8 mouse cellular contexts compared by ENCODE assay signal in genomic region chr16:21294677-21295411, GRCm38 (mm10).
DNase-seq lines count a peak whose midpoint lies in the region; ATAC-seq lines count a peak whose summit lies in the region.

No protein-coding gene starts in this region.

- H3K4me3 ChIP-seq in kidney, embryonic 16.5 days (ENCODE audit: low read length) = no peak overlapping the region
- H3K4me3 ChIP-seq in midbrain, embryonic 14.5 days (replicated peaks; ENCODE audit: low read depth, low read length) = no peak overlapping the region

- no peak overlapping the region for H3K4me2 ChIP-seq in kidney, embryonic 16.5 days (replicated peaks; ENCODE audit: low read depth, low read length)
- H3K4me2 ChIP-seq in midbrain, embryonic 14.5 days (ENCODE audit: low read length) = no peak overlapping the region

- peaks cover 32% of the 10 kb centered on the region for H3K4me1 ChIP-seq in kidney, embryonic 16.5 days (ENCODE audit: insufficient read depth, low read length)
- H3K4me1 ChIP-seq in midbrain, embryonic 14.5 days (ENCODE audit: control insufficient read depth, insufficient read depth, low read length) = peaks cover 9% of the 10 kb centered on the region

- DNase-seq in urinary bladder, postnatal 14 days (ENCODE audit: low spot score) = peak; percentile 67
- no peak for DNase-seq in urinary bladder, adult 2 months (ENCODE audit: low spot score)
- DNase-seq in gastrocnemius, postnatal 4 days (ENCODE audit: low spot score in 2 of 2) = peak; percentile 64 to 75
- peak; percentile 31 for DNase-seq in midbrain, embryonic 14.5 days
- DNase-seq in B cell, adult 2 months = no peak
- no peak for DNase-seq in layer of hippocampus, postnatal 10 days (ENCODE audit: low spot score in 2 of 2)

- H3K27me3 ChIP-seq in kidney, embryonic 16.5 days (ENCODE audit: insufficient read depth, low read length) = no peaks in the 10 kb centered on the region; the same call in 1 of the 2 replicates
- no peaks in the 10 kb centered on the region for H3K27me3 ChIP-seq in midbrain, embryonic 14.5 days (ENCODE audit: control insufficient read depth, insufficient read depth, low read length)

- H3K27ac ChIP-seq in kidney, embryonic 16.5 days (ENCODE audit: low read length) = no peak overlapping the region
- no peak overlapping the region for H3K27ac ChIP-seq in midbrain, embryonic 14.5 days (replicated peaks; ENCODE audit: low read depth, low read length)

- 32% methylated on average over 9 of the region's 9 CpGs for WGBS in kidney, embryonic 16.5 days
- 33% methylated on average over 9 of the region's 9 CpGs for WGBS in midbrain, embryonic 14.5 days

- no peaks in the 10 kb centered on the region for H3K9me3 ChIP-seq in kidney, embryonic 16.5 days (ENCODE audit: low read length)
- no peaks in the 10 kb centered on the region for H3K9me3 ChIP-seq in midbrain, embryonic 14.5 days (ENCODE audit: control insufficient read depth, low read length)

- H3K36me3 ChIP-seq in kidney, embryonic 16.5 days (ENCODE audit: insufficient read depth, low read length) = no peaks in the 10 kb centered on the region
- no peaks in the 10 kb centered on the region for H3K36me3 ChIP-seq in midbrain, embryonic 14.5 days (ENCODE audit: control insufficient read depth, insufficient read depth, low read length)

- peak; percentile 29; the same call in 1 of the 2 replicates for ATAC-seq in kidney, embryonic 16.5 days (ENCODE audit: low FRiP score, low TSS enrichment)
- ATAC-seq in midbrain, embryonic 14.5 days (ENCODE audit: low FRiP score, low TSS enrichment) = no peak
- no peak for ATAC-seq in CD4-positive, CD25-positive, alpha-beta regulatory T cell, adult 4 months

- no peak overlapping the region for H3K9ac ChIP-seq in kidney, embryonic 16.5 days (replicated peaks; ENCODE audit: low read length)
- no peak overlapping the region for H3K9ac ChIP-seq in midbrain, embryonic 14.5 days (replicated peaks; ENCODE audit: low read length)

Comparison
In these comparisons a context has a peak if more than half of its experiments do, and no peak if none do; other contexts are left out.
1. DNase-seq: peak in urinary bladder, postnatal 14 days (single experiment), gastrocnemius, postnatal 4 days (2 of 2) and midbrain, embryonic 14.5 days (single experiment); none in urinary bladder, adult 2 months (single experiment), B cell, adult 2 months (0 of 2) and layer of hippocampus, postnatal 10 days (0 of 2).